Mouse (Mus musculus) lung, postnatal 36 days (tissue): Measurements from ENCODE around the gene Dmpk.
A peak's percentile ranks its signal among the peaks of the same experiment; 100 is the strongest.

ENCODE experiments used
- DNase-seq: peaks from one replicate; pipeline ENCODE4 v3.0.0; 2022; ENCODE audit warnings: mixed read lengths

Gene Dmpk

DNA sequence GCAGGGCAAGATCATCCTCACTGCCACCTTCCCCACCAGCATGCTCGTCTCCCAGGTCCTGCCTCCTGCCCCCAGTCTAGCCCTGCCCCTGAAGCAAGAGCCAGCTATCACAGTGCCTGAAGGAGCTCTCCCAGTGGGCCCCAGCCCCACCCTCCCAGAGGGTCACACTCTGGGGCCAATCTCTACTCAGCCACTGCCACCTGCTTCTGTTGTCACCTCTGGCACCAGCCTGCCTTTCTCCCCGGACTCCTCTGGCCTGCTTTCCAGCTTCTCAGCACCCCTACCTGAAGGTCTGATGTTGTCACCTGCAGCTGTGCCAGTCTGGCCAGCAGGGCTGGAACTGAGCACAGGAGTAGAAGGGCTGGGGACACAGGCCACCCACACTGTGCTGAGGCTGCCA, 13.6 kb downstream of the Dmpk start:
- no peak for DNase-seq

DNA sequence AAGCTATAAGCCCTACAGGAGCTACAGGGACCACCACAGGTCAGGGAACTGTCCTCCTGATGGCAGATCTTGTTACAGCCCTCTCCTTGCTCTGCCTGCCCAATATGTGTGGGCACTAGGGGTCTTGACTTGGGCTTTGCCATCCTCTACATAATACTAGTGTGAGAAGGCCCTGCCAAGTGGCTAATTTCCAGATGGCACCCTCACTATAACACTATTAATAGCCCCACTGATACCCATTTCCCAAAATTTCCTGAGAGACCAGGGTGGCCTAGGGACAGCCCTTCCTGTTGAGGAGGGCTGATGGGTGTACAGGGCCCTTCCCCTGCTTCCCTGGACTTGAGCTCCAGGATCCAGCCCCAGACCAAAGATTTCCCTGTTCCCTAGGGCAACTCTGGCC, 14.2 kb downstream of the Dmpk start:
- DNase-seq = no peak

DNA sequence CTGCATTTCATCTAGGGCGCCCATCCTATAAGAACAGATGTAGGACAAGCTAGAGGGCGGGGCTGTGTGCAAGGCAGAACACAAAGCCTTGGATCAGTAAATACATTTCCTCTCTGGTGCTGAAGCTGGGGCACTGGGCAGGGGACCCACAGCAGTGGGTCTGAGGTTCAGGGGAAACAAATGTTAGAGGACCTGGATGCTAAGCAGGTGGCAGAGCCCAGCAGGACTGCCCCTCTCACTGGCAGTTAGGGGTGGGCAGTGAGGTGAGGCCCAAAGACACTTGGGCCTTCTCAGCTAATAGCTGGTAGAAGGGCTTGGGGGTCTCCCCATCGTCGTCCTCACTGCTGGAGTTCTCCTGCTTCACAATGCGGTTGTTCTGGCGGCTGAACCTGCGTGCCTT, 15.2 kb downstream of the Dmpk start:
- no peak for DNase-seq

DNA sequence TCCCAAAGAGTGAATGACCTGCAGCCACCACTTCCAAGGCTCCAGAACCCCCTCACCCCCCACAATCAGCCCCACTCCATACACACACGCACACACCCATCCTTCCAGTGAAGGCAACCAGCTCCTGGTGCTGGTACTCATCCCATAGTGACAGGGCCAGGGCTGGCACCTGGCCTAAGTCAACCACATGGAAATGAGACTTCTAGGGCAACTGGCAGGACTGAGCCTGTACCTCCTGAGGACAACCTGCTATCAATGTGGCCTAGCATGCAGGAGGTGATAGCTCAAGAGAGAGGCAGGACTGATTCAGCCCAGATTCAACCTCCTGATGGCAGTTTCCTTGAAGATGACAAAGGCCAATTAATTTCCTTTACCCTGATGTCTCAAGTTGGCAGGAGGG, 16.6 kb downstream of the Dmpk start:
- no peak for DNase-seq

DNA sequence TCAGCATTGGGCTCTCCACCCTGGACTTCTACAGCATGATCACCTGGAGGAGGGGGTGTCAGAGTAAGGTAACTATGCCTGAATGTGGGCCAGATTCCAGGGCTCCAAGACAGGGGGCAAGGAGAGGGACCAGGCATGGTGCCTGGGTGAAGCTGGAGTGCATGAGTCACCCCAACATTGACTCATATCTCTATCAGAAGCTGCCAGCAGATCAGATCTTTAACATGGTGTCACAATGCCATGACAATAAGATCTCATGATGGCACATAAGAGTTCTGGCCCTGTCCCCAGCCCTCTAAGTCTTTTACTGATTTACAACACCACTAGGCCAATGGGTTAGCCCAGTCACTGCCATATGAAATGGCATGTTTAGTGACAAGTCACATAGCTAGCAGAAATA, 20.1 kb downstream of the Dmpk start:
- no peak for DNase-seq

DNA sequence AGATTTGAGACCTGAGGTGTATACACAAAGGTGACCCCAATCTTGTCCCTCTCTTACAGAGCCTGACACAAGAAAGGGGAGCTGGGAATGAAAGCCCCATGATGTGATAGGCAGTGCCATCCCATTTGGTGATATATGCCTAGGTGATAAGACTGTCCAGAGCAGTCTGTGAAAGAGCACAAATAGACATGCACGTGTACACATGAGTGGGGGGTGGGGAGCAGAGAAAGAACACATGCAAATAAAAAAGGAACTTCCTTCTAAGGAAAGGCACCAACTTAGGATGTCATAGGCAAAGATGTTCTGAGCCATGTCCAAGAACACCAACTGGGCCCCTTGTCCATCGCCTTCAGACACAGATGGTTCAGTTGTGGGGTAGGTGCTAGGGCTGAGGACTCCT, 20.8 kb downstream of the Dmpk start:
- no peak for DNase-seq

DNA sequence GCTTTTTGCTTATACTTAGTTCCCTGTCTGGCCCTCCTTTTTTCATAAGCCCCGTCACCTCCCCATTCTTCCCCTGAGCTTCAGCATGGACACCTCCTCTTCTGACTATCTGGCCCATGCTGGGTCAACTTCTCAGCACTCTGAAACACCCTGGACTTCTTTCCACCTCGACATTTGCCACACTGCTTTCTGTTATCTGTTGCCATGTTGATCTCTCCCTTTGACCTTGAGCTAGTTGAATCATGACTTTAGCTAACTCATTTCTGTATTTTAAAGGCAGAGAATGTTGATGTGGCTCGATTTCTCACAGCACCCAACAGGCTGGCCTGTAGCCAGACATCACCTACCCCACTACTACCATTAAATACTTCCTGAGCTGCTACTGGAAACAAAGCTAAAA, 23.8 kb downstream of the Dmpk start:
- no peak for DNase-seq

DNA sequence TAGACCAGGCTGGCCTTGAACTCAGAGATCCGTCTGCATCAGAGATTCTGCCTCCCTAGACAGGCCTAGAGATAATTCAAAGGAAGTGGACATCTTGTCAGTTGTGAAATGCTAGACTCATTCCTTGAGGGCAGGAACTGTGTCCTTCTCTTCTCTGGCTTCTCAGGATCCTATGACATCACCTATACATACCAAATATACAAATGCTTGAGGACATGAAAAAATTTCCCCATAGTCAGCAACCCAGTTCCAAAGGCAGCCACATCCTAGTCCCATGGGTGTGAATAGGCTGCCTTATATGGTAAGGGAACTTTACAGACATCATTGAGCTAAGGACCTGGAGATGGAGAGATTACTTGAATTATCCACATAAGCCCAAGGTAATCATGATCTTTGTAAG, 25.9 kb downstream of the Dmpk start:
- DNase-seq = no peak

DNA sequence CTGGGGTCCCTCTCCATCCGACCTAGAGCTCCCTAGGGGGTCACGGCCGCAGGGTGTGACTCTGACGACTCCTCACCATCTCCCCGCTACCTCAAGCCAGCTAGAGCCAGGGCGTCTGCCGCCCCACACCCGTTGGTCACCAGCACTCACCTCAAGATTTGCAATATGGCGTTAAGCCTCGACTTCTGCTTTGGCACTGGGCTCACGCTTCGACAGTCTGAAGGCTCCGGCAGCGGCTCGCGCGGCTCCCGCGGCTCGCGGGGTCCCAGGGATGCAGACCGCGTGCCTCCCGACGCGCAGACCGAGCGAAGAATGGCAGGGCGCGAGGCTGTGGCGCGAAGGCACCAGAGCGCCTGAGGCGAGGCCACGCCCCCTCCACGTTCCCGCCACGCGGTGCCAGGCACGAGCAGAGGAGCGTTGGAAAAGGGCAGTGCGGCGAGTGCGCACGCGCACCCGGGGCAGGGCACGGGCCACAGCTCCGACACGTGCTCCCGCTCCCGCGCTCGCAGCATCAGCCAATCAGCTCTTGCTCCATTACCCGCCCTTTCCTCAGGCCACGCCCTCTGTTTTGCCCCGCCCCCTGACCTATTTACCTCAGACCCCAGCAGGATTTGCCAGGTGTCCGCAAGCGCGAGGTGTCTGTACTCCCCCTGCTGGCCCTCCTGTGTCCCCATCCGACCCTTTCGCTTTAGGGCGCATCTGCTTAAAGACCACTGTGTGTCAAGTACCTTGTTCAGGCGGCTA, 34.6 kb downstream of the Dmpk start, which contains the start of gene Gm4969:
Gene Gm4969 (minus strand): TSS at position 341 of the 744 bp plus-strand sequence.
- DNase-seq = peak; percentile 47

DNA sequence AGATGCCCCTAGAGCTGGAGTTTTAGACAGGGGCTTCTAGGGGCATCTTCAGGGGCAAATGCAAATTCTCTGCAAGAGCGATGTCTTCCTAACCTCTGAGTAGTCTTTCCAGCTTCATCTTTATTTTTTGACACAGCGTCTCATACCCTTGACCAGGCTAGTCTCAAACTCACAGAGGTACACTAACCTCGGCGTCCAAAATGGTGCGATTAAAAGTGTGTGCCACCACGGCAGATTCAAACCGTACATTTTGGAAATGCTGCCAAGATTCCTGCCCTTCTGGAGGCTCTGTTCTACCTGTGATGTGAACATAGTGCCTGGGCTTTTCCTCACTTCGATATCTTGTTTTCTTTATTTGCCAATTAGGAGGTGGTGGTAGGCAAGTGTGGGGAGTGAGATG, 35.4 kb downstream of the Dmpk start:
- DNase-seq = peak; percentile 11

DNA sequence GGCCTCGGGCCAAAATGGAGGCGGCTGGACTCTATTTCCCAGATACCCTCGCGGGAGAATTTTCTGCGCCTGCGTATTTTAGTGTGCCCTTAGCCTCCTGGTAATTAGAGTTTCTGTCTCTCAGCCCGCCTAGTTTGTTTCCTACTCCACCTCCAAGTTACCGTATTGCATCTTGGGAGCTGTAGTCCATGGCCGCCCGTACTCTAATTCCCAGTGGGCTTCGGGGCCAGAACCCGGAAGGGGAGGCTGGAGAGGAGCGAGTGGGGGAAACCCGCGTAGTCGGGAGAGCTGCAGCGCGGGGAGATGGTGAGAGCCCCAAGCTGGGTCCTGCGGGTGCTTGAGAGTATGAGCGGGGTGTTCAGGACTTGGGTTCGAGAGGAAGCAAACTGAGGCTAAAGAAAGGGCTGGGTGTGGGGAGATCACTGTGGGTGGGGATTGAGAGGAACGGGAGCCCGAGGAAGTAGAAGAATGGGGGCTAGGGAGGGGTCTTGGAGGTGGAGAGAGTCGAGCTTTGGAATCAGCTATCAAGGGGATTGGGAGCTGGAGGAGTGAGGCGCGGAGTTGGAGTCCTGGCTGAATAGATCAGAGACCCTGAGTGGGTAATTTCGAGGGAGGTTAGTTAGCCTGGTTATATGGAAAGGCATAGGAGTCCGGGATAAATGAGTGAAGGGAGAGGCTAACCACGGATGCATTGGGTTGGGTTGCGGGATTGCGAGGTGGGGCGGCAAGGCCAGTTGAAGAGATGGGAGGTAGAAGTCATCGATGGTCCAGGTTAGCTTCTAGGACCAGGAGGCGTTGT, 36.2 kb downstream of the Dmpk start, which contains the start of gene Fbxo46:
Gene Fbxo46 (plus strand): TSS at position 229 of the 799 bp plus-strand sequence.
- peak; percentile 98 for DNase-seq

DNA sequence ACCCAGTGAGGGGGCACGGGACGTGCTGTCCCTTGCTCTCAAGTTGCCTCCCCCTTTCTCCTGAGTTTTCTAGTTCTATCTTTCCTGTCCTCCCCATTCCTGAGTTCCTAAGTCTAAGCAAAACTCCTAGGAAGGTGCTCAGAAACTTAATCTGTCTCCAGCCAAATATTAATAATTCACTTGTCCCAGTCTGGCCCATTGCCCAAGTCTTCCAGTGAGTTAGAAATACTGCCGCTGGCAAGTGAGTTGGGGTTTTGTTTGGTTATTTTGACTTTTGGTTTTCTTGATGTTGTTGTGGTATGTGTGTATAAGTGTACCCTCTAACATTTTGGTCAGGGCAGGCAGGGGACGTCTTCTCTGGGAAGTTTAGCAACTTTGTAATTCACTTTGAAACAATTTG, 38.0 kb downstream of the Dmpk start:
- DNase-seq = no peak

DNA sequence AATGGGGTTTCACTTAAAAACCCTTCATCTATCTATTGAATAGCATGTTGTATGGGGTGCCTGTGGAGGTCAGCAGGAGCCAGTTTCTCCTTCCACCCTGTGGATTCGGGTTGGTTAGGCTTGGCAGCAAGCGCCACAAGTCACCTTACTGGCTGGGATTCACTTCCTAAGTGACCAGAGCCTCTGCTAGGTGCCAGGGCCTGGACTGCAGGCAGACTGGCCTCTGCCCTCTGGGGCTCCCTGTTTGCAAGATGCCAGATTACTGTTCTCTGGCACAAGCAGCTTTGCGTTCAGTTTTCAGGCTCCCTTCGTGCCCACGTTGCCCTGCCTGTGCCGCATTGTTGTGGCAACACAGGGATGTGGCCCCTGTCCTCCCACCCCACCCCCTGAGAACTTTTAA, 41.1 kb downstream of the Dmpk start:
- no peak for DNase-seq

DNA sequence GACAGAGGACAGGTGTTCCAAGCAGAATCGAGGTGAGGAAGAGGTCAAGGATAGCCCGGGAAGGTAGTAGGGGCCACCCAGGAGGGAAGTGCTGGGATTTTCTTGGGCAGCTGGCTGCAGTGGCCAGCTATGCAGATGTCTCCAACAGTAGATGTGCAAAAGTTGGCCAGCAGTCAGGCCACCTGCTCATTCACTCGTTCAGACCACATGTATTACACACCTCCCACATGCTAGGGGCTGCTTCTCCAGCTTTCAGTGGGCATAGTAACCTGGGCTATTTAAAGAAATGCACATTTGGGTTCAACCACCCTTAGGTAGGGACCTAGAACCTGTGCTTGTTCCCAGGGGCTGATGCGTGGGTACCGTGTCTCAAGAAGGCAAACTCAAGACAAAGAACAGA, 44.1 kb downstream of the Dmpk start:
- no peak for DNase-seq

DNA sequence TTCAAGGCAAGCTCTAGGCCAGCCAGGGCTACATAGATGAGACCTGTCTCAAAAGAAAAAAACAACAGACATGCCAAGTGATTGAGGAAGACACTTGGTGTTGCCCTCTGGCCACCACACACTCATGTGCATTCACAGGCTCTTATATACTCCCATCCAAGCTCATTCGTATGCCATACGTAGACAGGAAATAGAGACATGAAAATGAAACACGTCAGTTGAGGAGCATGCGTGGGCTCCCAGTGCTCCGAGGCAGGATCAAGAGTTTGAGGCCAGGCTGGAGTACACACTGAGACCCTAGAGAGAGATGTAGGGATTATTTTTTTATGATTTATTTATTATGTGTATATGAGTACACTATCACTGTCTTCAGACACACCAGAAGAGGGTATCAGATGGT, 45.7 kb downstream of the Dmpk start:
- no peak for DNase-seq

DNA sequence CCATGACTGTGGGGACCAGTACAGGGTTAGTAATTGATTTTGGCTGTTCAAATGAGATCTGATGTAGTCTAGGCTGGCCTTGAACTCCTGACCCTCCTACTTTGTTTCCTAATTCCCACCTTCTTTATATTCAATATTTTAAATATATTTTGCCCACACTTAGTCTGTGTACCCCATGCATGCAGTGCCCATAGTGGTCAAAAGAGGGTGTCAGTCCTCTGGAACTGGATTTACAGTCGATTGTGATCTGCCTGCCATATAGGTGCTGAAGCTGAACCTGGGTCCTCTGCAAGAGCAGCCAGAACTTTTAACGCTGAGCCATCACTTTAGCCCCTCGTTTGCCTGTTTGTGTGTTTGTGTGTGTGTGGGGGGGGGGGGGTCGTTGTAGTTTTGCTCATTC, 47.0 kb downstream of the Dmpk start:
- DNase-seq = peak; percentile 23

DNA sequence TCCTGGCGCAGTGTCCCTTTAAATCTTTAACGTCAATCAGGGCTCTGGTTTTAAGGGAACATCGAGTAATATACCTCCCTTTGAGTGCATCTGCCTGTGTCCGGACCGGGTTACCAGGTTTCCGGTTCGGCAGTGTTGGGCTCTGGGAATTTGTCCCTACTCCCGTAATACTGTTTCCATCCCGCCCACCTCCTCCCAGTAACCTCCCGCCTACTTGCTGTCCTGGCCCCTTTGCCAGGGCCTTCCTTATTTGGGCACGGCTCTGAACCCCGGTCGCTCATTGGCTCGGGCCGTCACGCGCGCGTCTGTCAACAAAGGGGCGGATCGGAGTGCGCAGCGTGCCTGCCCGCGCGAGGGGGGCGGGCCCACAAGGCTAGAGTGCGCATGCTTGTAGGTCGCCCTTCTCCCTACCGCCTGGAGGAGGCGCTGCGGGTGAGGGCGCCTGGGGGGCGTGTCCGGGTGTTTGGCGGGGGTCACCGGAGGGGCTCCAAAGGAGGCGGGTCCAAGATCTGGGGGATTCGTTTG, 47.7 kb downstream of the Dmpk start:
- DNase-seq = peak; percentile 99

DNA sequence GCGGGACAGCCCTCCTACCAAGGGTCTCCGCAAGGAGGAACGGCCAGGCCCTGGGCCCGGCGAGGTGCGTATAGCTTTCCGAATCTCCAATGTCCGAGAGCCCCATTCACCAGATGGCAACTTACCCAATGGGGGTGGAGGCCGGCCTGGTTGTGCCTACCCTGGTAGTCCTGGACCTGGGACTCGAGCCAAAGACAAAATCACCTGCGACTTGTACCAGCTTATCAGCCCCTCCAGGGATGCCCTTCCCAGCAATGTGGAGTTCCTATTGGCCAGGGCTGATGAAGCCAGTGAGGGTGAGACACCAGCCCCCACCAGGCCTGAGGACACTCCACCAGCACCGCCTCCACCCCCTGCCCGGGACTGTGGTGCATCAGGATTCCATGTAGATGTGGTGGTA, 52.5 kb downstream of the Dmpk start:
- no peak for DNase-seq

DNA sequence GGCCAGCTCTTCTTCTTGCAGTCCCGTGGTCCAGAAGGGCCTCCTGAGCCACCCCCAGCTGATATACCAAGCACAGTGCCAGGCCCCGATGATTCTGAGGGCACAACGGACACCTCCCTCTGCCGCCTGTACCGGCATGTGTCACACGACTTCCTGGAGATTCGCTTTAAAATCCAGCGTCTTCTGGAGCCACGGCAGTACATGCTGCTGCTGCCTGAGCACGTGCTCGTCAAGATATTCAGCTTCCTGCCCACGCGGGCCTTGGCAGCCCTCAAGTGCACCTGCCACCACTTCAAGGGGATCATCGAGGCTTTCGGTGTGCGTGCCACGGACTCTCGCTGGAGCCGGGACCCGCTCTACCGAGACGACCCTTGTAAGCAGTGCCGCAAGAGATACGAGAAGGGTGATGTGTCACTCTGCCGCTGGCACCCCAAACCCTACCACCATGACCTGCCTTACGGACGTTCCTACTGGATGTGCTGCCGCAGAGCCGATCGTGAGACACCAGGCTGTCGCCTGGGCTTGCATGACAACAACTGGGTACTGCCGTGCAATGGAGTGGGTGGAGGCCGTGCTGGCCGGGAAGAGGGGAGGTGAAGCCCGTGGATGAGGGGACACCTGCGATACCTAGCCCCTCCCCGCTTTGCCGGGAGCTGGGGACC, 53.2 kb downstream of the Dmpk start:
- DNase-seq = no peak

DNA sequence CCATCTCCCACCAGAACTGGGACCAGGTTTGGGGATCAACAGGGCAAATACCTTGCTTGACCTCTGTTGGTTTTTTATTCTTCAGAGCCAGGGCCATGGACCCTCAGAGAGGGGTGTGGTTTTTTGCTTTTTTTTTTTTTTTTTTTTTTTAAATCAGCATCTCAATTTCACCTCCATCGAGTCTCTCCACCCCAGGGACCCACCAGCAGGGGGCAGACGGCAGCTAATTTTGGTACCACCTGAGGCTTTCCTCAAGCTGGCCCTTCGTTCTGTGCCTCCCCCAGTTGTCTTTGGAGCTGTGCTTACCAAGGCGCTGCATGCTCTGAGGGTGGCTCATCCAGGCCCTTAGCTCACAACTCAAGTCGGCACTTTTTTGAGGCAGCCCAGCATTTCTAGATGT, 53.7 kb downstream of the Dmpk start:
- peak; percentile 74 for DNase-seq
